Mouse (Mus musculus) heart, postnatal 10 days (tissue): ENCODE measurements around the gene Gm5108. TPM values are rescaled to one million over a fixed set of nuclear protein-coding genes. Genes with fewer than 3 reads are reported as not detected.
A peak's percentile ranks its signal among the peaks of the same experiment; 100 is the strongest.

ENCODE experiments used
- DNase-seq, 2 experiments: peaks; one replicate each; pipeline ENCODE4 v3.0.0; 2021
- intact Hi-C: fragments of 180-260 bp; cut with DNase I; formaldehyde crosslinking; loops from one replicate; pipeline ENCODE4 v1.15.1; 2025
- total RNA-seq, 2 experiments: library from RNA; stranded (reverse); gene quantifications; 2 replicates each; pipeline ENCODE4 v1.2.3; 2021

The Gm5108 gene
- not detected for total RNA-seq

DNA sequence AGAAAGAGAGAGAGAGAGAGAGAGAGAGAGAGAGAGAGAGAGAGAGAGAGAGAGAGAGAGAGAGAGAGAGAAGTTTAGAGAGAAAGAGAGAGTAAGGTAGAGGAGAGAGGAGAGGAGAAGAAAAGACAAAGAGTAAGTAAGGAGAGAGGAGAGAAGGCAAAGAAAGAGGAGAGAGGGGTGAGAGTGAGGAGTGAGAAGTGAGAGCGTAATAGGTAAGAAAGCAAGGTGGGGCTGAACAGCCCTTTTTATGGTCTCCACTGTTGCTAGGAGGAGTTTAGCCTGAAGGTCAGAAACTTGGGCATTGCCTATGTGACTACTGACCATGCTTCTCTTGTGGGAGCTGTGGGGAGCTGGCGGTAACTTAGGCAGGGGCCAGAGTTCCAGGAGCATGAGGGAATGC is at the start of gene Gm5108:
Gm5108 (plus strand) TSS at position 301 of the 400 bp plus-strand sequence.
- intact Hi-C loops = no loop called here
- no peak for DNase-seq

- intact Hi-C loops = no loop called here
- no peak for DNase-seq
Observed at GRCm38 (mm10) chr5:67898921-67899320, 42.5 kb upstream of the Gm5108 start.

DNA sequence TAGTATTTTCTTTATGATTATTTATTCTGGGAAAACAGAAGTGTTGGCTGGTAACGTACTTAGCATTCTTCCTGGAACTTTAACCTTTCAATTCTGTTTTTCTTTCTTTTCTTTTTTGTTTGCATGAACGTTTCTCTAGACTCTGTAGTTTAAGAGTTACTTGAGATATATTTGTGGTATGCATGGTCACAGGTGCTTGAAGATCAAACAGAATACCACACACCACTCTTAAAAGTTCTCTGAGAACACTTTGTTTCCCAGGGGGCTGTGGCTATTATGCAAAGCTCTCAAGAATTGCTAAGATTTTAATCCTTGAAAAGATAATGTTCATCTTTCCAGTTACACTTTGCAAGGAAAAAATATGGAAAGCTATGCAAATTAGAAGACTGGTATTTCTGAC is 36.9 kb upstream of the Gm5108 start:
- no peak for DNase-seq
- intact Hi-C loops = no loop called here

GRCm38 (mm10) chr5:67930584-67930983 is 10.9 kb upstream of the Gm5108 start:
- intact Hi-C loops = no loop called here
- DNase-seq = no peak

- intact Hi-C loops = no loop called here
- DNase-seq = no peak
Observed at GRCm38 (mm10) chr5:67931623-67932022, 9.8 kb upstream of the Gm5108 start.

- intact Hi-C loops = no loop called here
- peak in 1 of 2 experiments; percentile 3 for DNase-seq
Observed at GRCm38 (mm10) chr5:67943199-67943598, 1.7 kb downstream of the Gm5108 start.

GRCm38 (mm10) chr5:67944074-67944785 is 2.8 kb downstream of the Gm5108 start:
- no peak for DNase-seq
- intact Hi-C loops = no loop called here

DNA sequence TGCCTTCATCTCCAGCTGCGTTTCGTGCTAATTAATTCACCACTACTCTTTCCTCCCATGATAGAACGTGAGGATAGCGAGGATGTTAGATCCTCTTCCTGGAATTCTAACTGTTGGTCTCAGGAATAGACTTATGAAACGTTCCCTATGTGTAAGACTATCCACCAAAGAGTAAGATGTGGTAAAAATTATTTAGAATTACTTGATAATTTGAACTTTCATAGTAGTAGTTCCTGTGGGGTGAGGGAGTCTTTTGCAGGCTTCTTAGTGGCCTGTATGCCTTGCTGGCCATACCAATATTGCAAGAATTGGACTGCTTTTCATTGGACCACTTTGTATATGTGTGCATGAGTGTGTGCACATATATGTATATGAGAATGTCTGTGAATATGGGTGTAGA is 4.9 kb downstream of the Gm5108 start, which contains the start of gene Gm21905:
Gm21905 (minus strand) TSS at position 101 of the 400 bp plus-strand sequence.
- DNase-seq = no peak
- intact Hi-C loops = loop anchor here (5.0 kb wide), 1 partner anchor 189 kb away; no protein-coding TSS in a partner anchor

GRCm38 (mm10) chr5:67947006-67947405 is 5.5 kb downstream of the Gm5108 start:
- no peak for DNase-seq
- intact Hi-C loops = loop anchor here (5.0 kb wide), 1 partner anchor 190 kb away; no protein-coding TSS in a partner anchor

DNA sequence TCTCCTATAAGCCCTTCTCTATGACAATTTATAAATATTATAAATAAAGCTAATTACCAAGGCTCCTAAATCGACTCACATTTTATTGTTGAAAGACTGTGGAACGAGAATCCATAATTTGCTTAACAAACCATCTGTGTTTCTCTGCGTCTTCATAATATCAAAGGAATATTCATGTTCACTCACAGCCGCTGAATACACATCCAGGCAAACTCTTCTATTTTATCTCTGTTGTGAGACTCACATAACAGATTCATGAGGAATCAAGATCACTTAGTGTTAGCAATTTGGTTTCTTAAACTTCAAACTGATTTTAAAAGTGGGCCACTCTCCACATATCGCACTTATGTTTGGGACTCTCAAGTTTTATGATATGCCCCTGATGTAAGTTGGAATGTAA is 6.6 kb downstream of the Gm5108 start:
- DNase-seq = no peak
- intact Hi-C loops = loop anchor here (5.0 kb wide), 1 partner anchor 191 kb away; no protein-coding TSS in a partner anchor

DNA sequence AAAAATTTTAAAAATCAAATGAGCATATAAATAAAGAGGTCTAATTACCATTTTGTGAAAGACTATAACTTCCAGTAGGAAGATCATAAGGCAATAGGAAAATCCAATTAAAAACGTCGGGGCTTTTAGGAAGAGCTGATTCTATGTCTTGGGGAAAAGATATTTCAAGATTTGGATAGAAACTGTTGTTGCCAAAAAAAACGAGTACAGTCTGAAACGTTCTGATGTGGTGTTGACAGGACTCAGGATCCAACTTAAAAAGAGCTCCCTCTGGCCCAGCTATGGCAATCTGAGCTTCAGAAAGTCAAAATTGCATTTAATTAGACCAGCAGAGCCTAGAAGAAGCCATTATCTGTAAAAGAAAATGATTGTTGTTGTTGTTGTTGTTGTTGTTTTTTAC is 12.6 kb downstream of the Gm5108 start:
- intact Hi-C loops = no loop called here
- DNase-seq = no peak

- intact Hi-C loops = no loop called here
- DNase-seq = no peak
Observed at GRCm38 (mm10) chr5:67955486-67955885, 14.0 kb downstream of the Gm5108 start.

GRCm38 (mm10) chr5:67961708-67962629 is 20.5 kb downstream of the Gm5108 start:
- intact Hi-C loops = no loop called here

DNA sequence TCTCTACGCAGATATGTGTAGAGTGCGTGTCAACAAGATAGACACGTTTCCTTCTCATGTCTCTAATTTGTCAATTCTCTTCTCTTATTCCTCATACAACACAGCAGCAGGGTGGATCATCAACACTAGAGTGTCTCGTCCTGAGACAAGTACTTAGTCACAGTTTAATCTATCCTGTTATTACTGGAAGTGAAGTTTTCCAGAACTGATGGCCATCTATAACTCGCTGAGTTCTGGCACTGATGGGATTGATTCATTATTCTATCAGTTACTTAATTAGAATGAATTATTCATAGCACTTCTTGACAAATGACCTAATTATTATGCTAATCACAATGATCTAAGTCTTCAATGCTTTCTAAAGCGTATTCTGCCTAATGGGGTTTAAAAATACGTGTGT is 28.1 kb downstream of the Gm5108 start:
- intact Hi-C loops = no loop called here
- no peak for DNase-seq

More at GRCm38 (mm10) chr5:67961708-67962629, 20.5 kb downstream of the Gm5108 start:
- DNase-seq = peak in 1 of 2 experiments; percentile 1

DNA sequence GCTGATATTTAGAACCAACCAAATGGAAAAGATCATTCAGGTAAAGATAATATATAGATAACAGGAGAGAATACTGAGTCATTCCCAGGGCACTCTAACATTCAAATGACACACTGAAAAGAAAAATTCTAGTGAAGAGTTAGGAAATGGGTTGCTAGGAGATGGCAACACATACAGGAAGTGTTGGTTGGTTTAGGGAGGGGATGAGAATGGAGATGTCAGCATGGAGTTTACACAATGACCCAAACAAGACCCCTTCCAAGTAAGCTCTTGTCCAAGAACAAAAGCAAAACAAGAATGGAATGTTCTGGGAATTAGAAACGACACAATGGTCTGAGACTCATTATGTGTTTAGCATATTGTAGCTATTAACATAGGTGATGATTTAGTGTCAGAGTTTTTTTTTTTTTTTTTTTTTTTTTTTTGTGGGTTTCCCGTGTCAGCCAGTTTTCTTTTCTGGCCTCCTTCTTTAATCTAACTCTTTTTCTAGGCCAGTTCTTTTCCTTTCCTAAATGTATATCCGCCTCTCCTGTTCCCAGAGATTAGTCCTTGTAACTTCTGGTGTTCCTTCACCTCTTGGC is 40.6 kb downstream of the Gm5108 start:
- no peak for DNase-seq
- intact Hi-C loops = no loop called here

DNA sequence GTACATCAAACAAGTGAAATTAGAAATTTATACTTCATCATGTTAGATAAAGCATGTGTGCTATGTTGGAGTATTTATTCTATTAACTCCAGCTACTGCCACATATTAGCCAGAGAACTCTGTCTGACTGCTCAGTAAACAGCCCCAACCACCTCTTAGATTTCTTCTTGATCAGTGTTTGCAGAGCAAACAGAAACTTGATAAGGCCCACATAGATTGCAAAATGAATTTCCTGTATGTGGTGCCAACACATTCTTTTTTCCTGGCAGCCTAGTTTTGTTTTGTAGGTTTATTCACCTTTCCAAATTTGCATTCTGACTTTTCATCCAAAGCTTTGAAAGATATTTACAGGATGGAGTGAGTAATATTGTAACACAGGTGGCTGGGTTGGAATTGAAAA is 49.0 kb downstream of the Gm5108 start:
- intact Hi-C loops = no loop called here

GRCm38 (mm10) chr5:68002611-68003010 is 61.1 kb downstream of the Gm5108 start:
- intact Hi-C loops = no loop called here

More for the DNA sequence above, 49.0 kb downstream of the Gm5108 start:
- DNase-seq = no peak

DNA sequence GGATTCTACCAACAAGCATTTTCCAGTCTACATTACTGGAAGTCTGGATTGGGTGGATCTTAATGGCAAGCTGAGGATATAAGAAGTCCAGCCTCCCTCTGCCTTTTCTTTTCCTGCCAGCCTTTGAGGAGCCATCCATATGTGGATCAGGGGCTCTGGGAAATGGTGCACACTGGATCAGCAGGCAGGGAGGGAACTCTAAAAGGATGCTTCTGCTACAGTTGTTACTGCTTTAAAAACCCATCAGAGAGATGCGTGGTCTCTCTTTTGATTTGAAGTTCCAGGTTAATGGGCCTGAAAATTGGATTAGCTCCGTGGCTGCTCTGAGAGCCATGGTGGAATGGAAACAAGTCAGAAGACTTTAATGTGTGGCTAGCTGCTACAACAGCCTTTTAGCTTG is 62.4 kb downstream of the Gm5108 start:
- no peak for DNase-seq
- intact Hi-C loops = no loop called here

More at GRCm38 (mm10) chr5:68002611-68003010, 61.1 kb downstream of the Gm5108 start:
- no peak for DNase-seq

GRCm38 (mm10) chr5:68004419-68004818 is 63.0 kb downstream of the Gm5108 start:
- DNase-seq = no peak
- intact Hi-C loops = no loop called here

- intact Hi-C loops = no loop called here
Observed at GRCm38 (mm10) chr5:68007074-68007473, 65.6 kb downstream of the Gm5108 start.

DNA sequence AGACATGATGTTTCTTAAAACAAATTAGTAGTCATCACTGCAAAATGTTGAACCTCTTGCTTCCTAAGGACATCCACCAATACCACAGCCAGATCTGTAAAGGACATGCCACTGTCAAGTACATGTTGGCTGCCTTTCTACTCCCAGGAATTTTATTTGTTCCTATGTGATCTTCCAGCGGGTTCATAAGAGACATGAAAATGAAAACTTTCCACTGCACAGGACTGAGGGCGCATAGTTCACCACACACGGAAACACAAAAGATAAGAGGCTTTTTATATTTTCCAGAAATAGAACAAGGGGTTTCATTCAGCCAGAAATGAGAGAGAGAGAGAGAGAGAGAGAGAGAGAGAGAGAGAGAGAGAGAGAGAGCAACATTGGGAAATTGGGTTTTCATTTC is 70.1 kb downstream of the Gm5108 start:
- intact Hi-C loops = loop anchor here (5.0 kb wide), 1 partner anchor 479 kb away; no protein-coding TSS in a partner anchor
- DNase-seq = peak; percentile 17 to 43

More at GRCm38 (mm10) chr5:68007074-68007473, 65.6 kb downstream of the Gm5108 start:
- no peak for DNase-seq
